18 mouse cellular contexts compared by ENCODE assay signal in the genomic region with DNA sequence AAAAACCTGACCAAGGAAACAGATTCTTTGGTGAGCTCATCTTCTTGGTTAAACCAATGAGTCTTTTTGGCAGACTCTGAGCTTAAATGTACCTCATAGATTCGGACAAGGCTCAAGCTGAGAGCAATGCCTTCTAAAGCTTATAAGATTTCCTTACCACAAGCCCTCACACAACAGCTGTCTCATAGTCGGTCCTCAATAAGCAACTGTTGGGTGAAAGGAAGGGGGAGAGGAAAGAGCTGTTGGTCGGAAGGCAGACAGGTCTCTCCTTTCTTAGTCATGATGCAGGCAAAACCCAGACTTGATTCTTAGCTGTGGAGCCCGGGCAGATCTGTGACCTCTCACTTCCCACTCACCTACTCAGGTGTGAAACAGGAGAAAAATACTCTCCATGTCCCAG. TPM values are rescaled to one million over a fixed set of nuclear protein-coding genes. Genes with fewer than 3 reads are reported as not detected.
"Had no signal": no experiment of that assay in that cellular context is flagged by ENCODE, and none has a peak within 500 bp of the region (broad histone marks: within the 10 kb centered on the region; RNA-seq: fewer than 3 reads in every experiment).

No protein-coding gene starts in this region.

- H3K27me3 ChIP-seq: neural tube, embryonic 13.5 days; neural tube, embryonic 15.5 days; stomach, embryonic 15.5 days had no signal

- H3K4me3 ChIP-seq: neural tube, embryonic 13.5 days; neural tube, embryonic 15.5 days; stomach, embryonic 15.5 days had no signal

- DNase-seq: retina, postnatal 1 day; right cerebral cortex, adult 18-20 months; right cerebral cortex, postnatal 14 days; right cerebral cortex, postnatal 25 days; right cerebral cortex, postnatal 4 days; spleen, adult 18-20 months; thymus, adult 18-20 months; thymus, adult 2 months; thymus, postnatal 14 days; thymus, postnatal 25 days; thymus, postnatal 36 days; thymus, postnatal 4 days had no signal

- H3K4me2 ChIP-seq: neural tube, embryonic 13.5 days; neural tube, embryonic 15.5 days; stomach, embryonic 15.5 days had no signal

- H3K36me3 ChIP-seq: neural tube, embryonic 13.5 days; neural tube, embryonic 15.5 days; stomach, embryonic 15.5 days had no signal

RNA-seq across cellular contexts. Expression of a gene that starts 50.8 kb away (rescaled TPM):
- polyA plus RNA-seq: neural tube, embryonic 13.5 days; neural tube, embryonic 14.5 days; neural tube, embryonic 15.5 days; spleen, adult 2 months; stomach, embryonic 14.5 days; stomach, embryonic 15.5 days; thymus, adult 2 months had no signal
